Mouse (Mus musculus): ENCODE data around the gene Rab3a.

Rab3a gene

GRCm38 (mm10) chr8:70758616-70759561 lies 4.4 kb downstream of the Rab3a start:
- DNase-seq (ENCODE audit: low read depth, low spot score) = no peak

- no peak for DNase-seq (ENCODE audit: low read depth, low spot score)
Measured at GRCm38 (mm10) chr8:70760350-70760749, 5.9 kb downstream of the Rab3a start.

GRCm38 (mm10) chr8:70760775-70761406 lies 6.4 kb downstream of the Rab3a start, which contains the start of gene Mpv17l2:
Mpv17l2 (minus strand) TSS chr8:70760946.
- peak; percentile 96 for DNase-seq (ENCODE audit: low read depth, low spot score)

- no peak for DNase-seq (ENCODE audit: low read depth, low spot score)
Measured at GRCm38 (mm10) chr8:70762118-70762517, 7.6 kb downstream of the Rab3a start.

GRCm38 (mm10) chr8:70763354-70763753 lies 8.9 kb downstream of the Rab3a start:
- DNase-seq (ENCODE audit: low read depth, low spot score) = no peak

- DNase-seq (ENCODE audit: low read depth, low spot score) = no peak
Measured at GRCm38 (mm10) chr8:70764026-70764425, 9.5 kb downstream of the Rab3a start.

- no peak for DNase-seq (ENCODE audit: low read depth, low spot score)
Measured at GRCm38 (mm10) chr8:70764676-70765075, 10.2 kb downstream of the Rab3a start.

- no peak for DNase-seq (ENCODE audit: low read depth, low spot score)
Measured at GRCm38 (mm10) chr8:70765329-70765728, 10.8 kb downstream of the Rab3a start.

GRCm38 (mm10) chr8:70765838-70766570 lies 11.5 kb downstream of the Rab3a start:
- no peak for DNase-seq (ENCODE audit: low read depth, low spot score)

GRCm38 (mm10) chr8:70766571-70767440 lies 12.3 kb downstream of the Rab3a start:
- no peak for DNase-seq (ENCODE audit: low read depth, low spot score)

GRCm38 (mm10) chr8:70767503-70767902 lies 13.0 kb downstream of the Rab3a start:
- DNase-seq (ENCODE audit: low read depth, low spot score) = no peak

GRCm38 (mm10) chr8:70768231-70768776 lies 13.8 kb downstream of the Rab3a start:
- no peak for DNase-seq (ENCODE audit: low read depth, low spot score)

GRCm38 (mm10) chr8:70768956-70769355 lies 14.5 kb downstream of the Rab3a start:
- no peak for DNase-seq (ENCODE audit: low read depth, low spot score)

- peak; percentile 82 for DNase-seq (ENCODE audit: low read depth, low spot score)
Measured at GRCm38 (mm10) chr8:70769359-70769758, 14.9 kb downstream of the Rab3a start.

- no peak for DNase-seq (ENCODE audit: low read depth, low spot score)
Measured at GRCm38 (mm10) chr8:70769858-70770257, 15.4 kb downstream of the Rab3a start.

- DNase-seq (ENCODE audit: low read depth, low spot score) = no peak
Measured at GRCm38 (mm10) chr8:70770748-70771147, 16.3 kb downstream of the Rab3a start.

GRCm38 (mm10) chr8:70771217-70771616 lies 16.7 kb downstream of the Rab3a start:
- DNase-seq (ENCODE audit: low read depth, low spot score) = no peak

- no peak for DNase-seq (ENCODE audit: low read depth, low spot score)
Measured at GRCm38 (mm10) chr8:70772075-70772474, 17.6 kb downstream of the Rab3a start.

- DNase-seq (ENCODE audit: low read depth, low spot score) = no peak
Measured at GRCm38 (mm10) chr8:70772890-70773289, 18.4 kb downstream of the Rab3a start.

GRCm38 (mm10) chr8:70773410-70773809 lies 18.9 kb downstream of the Rab3a start:
- DNase-seq (ENCODE audit: low read depth, low spot score) = no peak

GRCm38 (mm10) chr8:70773833-70774232 lies 19.4 kb downstream of the Rab3a start:
- DNase-seq (ENCODE audit: low read depth, low spot score) = no peak
